Mouse (Mus musculus) MEL (cell line): ENCODE measurements around the gene Fbln1.

Experiments used
- BHLHE40 ChIP-seq: IDR thresholded peaks from 2 replicates; pipeline ENCODE4 v1.6.1; 2012; ENCODE audit warnings: low read depth, mild to moderate bottlenecking, inconsistent platforms, low read length, improper control_type of control experiment, borderline replicate concordance
- CHD2 ChIP-seq: IDR thresholded peaks from 2 replicates; pipeline ENCODE4 v1.6.1; 2011; ENCODE audit warnings: low read length, improper control_type of control experiment
- CTCF ChIP-seq, 3 experiments: IDR thresholded peaks in 2 of 3; conservative IDR thresholded peaks in 1 of 3; 2 replicates each; pipeline ENCODE4 v1.5.1; 2011 to 2012; ENCODE audit warnings: low read length in 3 of 3, low read depth in 2 of 3, mild to moderate bottlenecking in 2 of 3, improper control_type of control experiment in 1 of 3, inconsistent platforms in 1 of 3, mixed read lengths in 1 of 3, moderate library complexity in 1 of 3; ENCODE audit not compliant: control insufficient read depth in 1 of 3, insufficient read depth in 1 of 3, poor library complexity in 1 of 3, severe bottlenecking in 1 of 3
- E2F4 ChIP-seq: IDR thresholded peaks from 2 replicates; pipeline ENCODE4 v1.6.1; 2011; ENCODE audit warnings: low read depth, low read length, improper control_type of control experiment, borderline replicate concordance
- EP300 ChIP-seq, 2 experiments: IDR thresholded peaks; 2 replicates each; pipeline ENCODE4 v1.6.1; 2011; ENCODE audit warnings: improper control_type of control experiment in 2 of 2, low read length in 2 of 2, low read depth in 1 of 2, mild to moderate bottlenecking in 1 of 2
- ETS1 ChIP-seq: IDR thresholded peaks from 2 replicates; pipeline ENCODE4 v1.6.1; 2012; ENCODE audit warnings: low read depth, mild to moderate bottlenecking, inconsistent platforms, low read length, improper control_type of control experiment, moderate library complexity
- MAFK ChIP-seq: IDR thresholded peaks from 2 replicates; pipeline ENCODE4 v1.6.1; 2011; ENCODE audit warnings: low read depth, mild to moderate bottlenecking, low read length, improper control_type of control experiment, borderline replicate concordance
- MAX ChIP-seq: IDR thresholded peaks from 2 replicates; pipeline ENCODE4 v1.6.1; 2011; ENCODE audit warnings: low read length, improper control_type of control experiment
- NRF1 ChIP-seq: IDR thresholded peaks from 2 replicates; pipeline ENCODE4 v1.6.1; 2014; ENCODE audit warnings: low read depth, mild to moderate bottlenecking, inconsistent platforms, low read length, improper control_type of control experiment, moderate library complexity; ENCODE audit not compliant: poor library complexity, insufficient read depth, severe bottlenecking
- POLR2A ChIP-seq, 2 experiments: IDR thresholded peaks; 2 replicates each; pipeline ENCODE4 v1.6.1; 2011 to 2012; ENCODE audit warnings: low read length in 2 of 2, mild to moderate bottlenecking in 2 of 2, control low read depth in 1 of 2, improper control_type of control experiment in 1 of 2, low read depth in 1 of 2, moderate library complexity in 1 of 2; ENCODE audit not compliant: control insufficient read depth in 1 of 2, insufficient read depth in 1 of 2, poor library complexity in 1 of 2
- POLR2AphosphoS2 ChIP-seq: IDR thresholded peaks from 2 replicates; pipeline ENCODE4 v1.6.1; 2011; ENCODE audit warnings: low read length, improper control_type of control experiment
- USF2 ChIP-seq, 2 experiments: IDR thresholded peaks; 2 replicates each; pipeline ENCODE4 v1.6.1; 2011 to 2012; ENCODE audit warnings: improper control_type of control experiment in 2 of 2, low read length in 2 of 2, borderline replicate concordance in 1 of 2, inconsistent platforms in 1 of 2, low read depth in 1 of 2, mild to moderate bottlenecking in 1 of 2; ENCODE audit not compliant: insufficient read depth in 1 of 2

- TF ChIP-seq CTCF (IDR thresholded peaks at IDR 0.05 in 2 of 3, conservative IDR thresholded peaks at IDR 0.05 in 1 of 3; ENCODE audit: control insufficient read depth in 1 of 3, insufficient read depth in 1 of 3, low read depth in 2 of 3, low read length in 3 of 3, poor library complexity in 1 of 3, severe bottlenecking in 1 of 3): no peak
- no peak for TF ChIP-seq NRF1
- no peak for TF ChIP-seq POLR2AphosphoS2
- TF ChIP-seq E2F4: no peak
- no peak for TF ChIP-seq MAFK
- TF ChIP-seq MAX: no peak
- TF ChIP-seq EP300 (IDR thresholded peaks at IDR 0.05; ENCODE audit: low read depth in 1 of 2, low read length in 2 of 2): no peak
- no peak for TF ChIP-seq USF2 (IDR thresholded peaks at IDR 0.05; ENCODE audit: borderline replicate concordance in 1 of 2, insufficient read depth in 1 of 2, low read depth in 1 of 2, low read length in 2 of 2)
- no peak for TF ChIP-seq POLR2A (IDR thresholded peaks at IDR 0.05; ENCODE audit: control insufficient read depth in 1 of 2, insufficient read depth in 1 of 2, low read depth in 1 of 2, low read length in 2 of 2, poor library complexity in 1 of 2)
- no peak for TF ChIP-seq BHLHE40
- no peak for TF ChIP-seq ETS1
- TF ChIP-seq CHD2: no peak
These were observed 76.3 kb downstream of the Fbln1 start for GRCm38 (mm10) chr15:85282021-85282420.
